Comparison of ENCODE assay signal across 2 mouse cellular contexts in the genomic region with DNA sequence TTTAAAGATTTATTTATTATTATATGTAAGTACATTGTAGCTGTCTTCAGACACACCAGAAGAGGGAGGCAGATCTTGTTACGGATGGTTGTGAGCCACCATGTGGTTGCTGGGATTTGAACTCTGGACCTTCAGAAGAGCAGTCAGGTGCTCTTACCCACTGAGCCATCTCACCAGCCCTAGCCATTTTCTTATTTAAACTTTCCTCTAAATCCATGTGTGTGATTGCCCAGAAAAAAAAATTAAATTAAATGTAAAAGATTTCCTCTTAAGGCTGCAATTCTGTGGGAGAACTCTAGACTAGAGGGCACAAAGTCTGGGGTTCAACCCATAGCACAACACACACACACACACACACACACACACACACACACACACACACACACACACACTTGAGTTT. TPM values are rescaled to one million over a fixed set of nuclear protein-coding genes. Genes with fewer than 3 reads are reported as not detected.
DNase-seq lines count a peak whose midpoint lies in the region; TF ChIP-seq lines count a peak whose summit lies in the region.
"Not testable (repeated sequence)": the region's sequence is repeated elsewhere in the genome, so short reads cannot be mapped to it uniquely, and the experiment has no call there.

No protein-coding gene starts in this region.

- not testable (repeated sequence) for H3K4me3 ChIP-seq in CH12.LX (replicated peaks in 1 of 3; ENCODE audit: low read depth in 2 of 3, low read length in 2 of 3, poor library complexity in 1 of 3); MEL (ENCODE audit: control insufficient read depth in 1 of 2, insufficient read depth in 1 of 2, low read depth in 2 of 2, low read length in 2 of 2)

- H3K4me2 ChIP-seq in CH12.LX (ENCODE audit: insufficient read depth, low read depth, poor library complexity, severe bottlenecking) = not testable (repeated sequence)

- TF ChIP-seq EP300 in CH12.LX (IDR thresholded peaks at IDR 0.05; ENCODE audit: low read length); MEL (IDR thresholded peaks at IDR 0.05; ENCODE audit: low read depth in 1 of 2, low read length in 2 of 2): not testable (repeated sequence)

- DNase-seq in CH12.LX (ENCODE audit: extremely low read depth); MEL (ENCODE audit: low read depth, low spot score): not testable (repeated sequence)

- not testable (repeated sequence) for H3K9ac ChIP-seq in CH12.LX (ENCODE audit: insufficient read depth, low read depth); MEL (ENCODE audit: control insufficient read depth, low read depth, low read length, poor library complexity, severe bottlenecking)

- dilution Hi-C loops in CH12.LX (cut with MboI; ENCODE audit: extremely low pct_ligation_motif_present, extremely low pct_unique_long_range_greater_than_20kb, low sequenced_read_pairs) = not testable (repeated sequence)

- TF ChIP-seq CTCF in CH12.LX (conservative IDR thresholded peaks at IDR 0.05 in 1 of 2, IDR thresholded peaks at IDR 0.05 in 1 of 2; ENCODE audit: low read depth in 2 of 2, low read length in 2 of 2); MEL (IDR thresholded peaks at IDR 0.05 in 2 of 3, conservative IDR thresholded peaks at IDR 0.05 in 1 of 3; ENCODE audit: control insufficient read depth in 1 of 3, insufficient read depth in 1 of 3, low read depth in 2 of 3, low read length in 3 of 3, poor library complexity in 1 of 3, severe bottlenecking in 1 of 3): not testable (repeated sequence)

- TF ChIP-seq RAD21 in CH12.LX (IDR thresholded peaks at IDR 0.05; ENCODE audit: low read depth, low read length); MEL (IDR thresholded peaks at IDR 0.05; ENCODE audit: low read depth, low read length): not testable (repeated sequence)

- not testable (repeated sequence) for TF ChIP-seq POLR2A in CH12.LX (IDR thresholded peaks at IDR 0.05; ENCODE audit: low read depth, low read length); MEL (IDR thresholded peaks at IDR 0.05; ENCODE audit: control insufficient read depth in 1 of 2, insufficient read depth in 1 of 2, low read depth in 1 of 2, low read length in 2 of 2, poor library complexity in 1 of 2)

- not testable (repeated sequence) for H3K27ac ChIP-seq in CH12.LX (ENCODE audit: insufficient read depth, low read depth); MEL (ENCODE audit: control insufficient read depth, low read depth, low read length)

- H3K9me3 ChIP-seq in CH12.LX (replicated peaks; ENCODE audit: low read length); MEL (replicated peaks; ENCODE audit: insufficient read depth, low read length): not testable (repeated sequence)

- not testable (repeated sequence) for H3K4me1 ChIP-seq in CH12.LX (ENCODE audit: control insufficient read depth in 1 of 2, insufficient read depth in 2 of 2); MEL (ENCODE audit: control insufficient read depth in 1 of 2, insufficient read depth in 2 of 2, low read length in 2 of 2)

- in situ Hi-C loops in CH12.LX (cut with MboI; ENCODE audit: low pct_ligation_motif_present, low pct_unique_long_range_greater_than_20kb, low sequenced_read_pairs) = not testable (repeated sequence)

- H3K36me3 ChIP-seq in CH12.LX (replicated peaks in 1 of 2; ENCODE audit: control insufficient read depth in 1 of 2, insufficient read depth in 1 of 2, low read length in 1 of 2); MEL (ENCODE audit: control insufficient read depth in 1 of 2, insufficient read depth in 2 of 2, low read length in 2 of 2): not testable (repeated sequence)

- not testable (repeated sequence) for H3K79me2 ChIP-seq in CH12.LX (replicated peaks; ENCODE audit: control insufficient read depth, extremely low read depth, insufficient read depth, poor library complexity, severe bottlenecking); MEL (ENCODE audit: control insufficient read depth, insufficient read depth, low read length, poor library complexity)

- H3K27me3 ChIP-seq in CH12.LX (replicated peaks); MEL (ENCODE audit: control insufficient read depth in 1 of 2, insufficient read depth in 2 of 2, low read length in 2 of 2): not testable (repeated sequence)

TF ChIP-seq in CH12.LX, 34 proteins besides CTCF, POLR2A, EP300 and RAD21:
- TF ChIP-seq TBP (conservative IDR thresholded peaks at IDR 0.05; ENCODE audit: low read depth, low read length) = peak; percentile 77

TF ChIP-seq in MEL, 35 proteins besides CTCF, POLR2A, EP300 and RAD21:
- TF ChIP-seq TBP (IDR thresholded peaks at IDR 0.05; ENCODE audit: low read depth, low read length) (peak; percentile 93), ZNF384 (IDR thresholded peaks at IDR 0.05; ENCODE audit: low read depth, low read length) (peak; percentile 49; the same call in 1 of the 2 replicates)

RNA-seq across cellular contexts. Expression of gene Ezh2, which starts 34.9 kb away (rescaled TPM):
- total RNA-seq in CH12.LX (2012; rRNA removed) (66.3 and 90.4 TPM in 2 replicates), CH12.LX (2014; rRNA removed) (126 and 154 TPM in 2 replicates), MEL (2012; rRNA removed) (30.9 and 35.4 TPM in 2 replicates)
- polyA plus RNA-seq in CH12.LX (2012; ENCODE audit: insufficient read length, low read depth) (124 and 127 TPM in 2 replicates), MEL (2012; ENCODE audit: insufficient read depth in 1 of 2, insufficient read length in 2 of 2, low read depth in 1 of 2, low replicate concordance in 2 of 2, missing spikeins in 1 of 2) (1,000 to 10,000 TPM in 1 of 2 experiments, 10 to 100 TPM in 1; 82.6 to 1,353 TPM)
